Mouse (Mus musculus): Measurements from ENCODE around the gene Rgs2.

GRCm38 (mm10) chr1:144053401-144053800, 49.4 kb upstream of the Rgs2 start:
- TF ChIP-seq POLR2A (IDR thresholded peaks at IDR 0.05; ENCODE audit: low read depth, low read length) = no peak
- TF ChIP-seq CTCF (conservative IDR thresholded peaks at IDR 0.05; ENCODE audit: insufficient read depth, insufficient read length, low read depth, low read length) = no peak

All from kidney, adult 2 months (tissue).